Mouse (Mus musculus) telencephalon, adult 2 months (tissue): ENCODE measurements at regions not wholly inside any gene's neighbourhood (a gene's known extent, or its start where the extent isn't known, plus 50 kb on each side); places are given as distances from the start of the nearest gene placed in this dataset.
"Not testable (repeated sequence)": the region's sequence is repeated elsewhere in the genome, so short reads cannot be mapped to it uniquely, and the experiment has no call there.

Experiments used
- DNase-seq: peaks from one replicate; pipeline ENCODE4 v3.0.0-alpha.2; 2011; ENCODE audit warnings: low read depth, low spot score

- not testable (repeated sequence) for DNase-seq
Observed at GRCm38 (mm10) chr6:6295551-6295950, 78.6 kb upstream of the Slc25a13 start.

GRCm38 (mm10) chr6:6291781-6292180 lies 74.8 kb upstream of the Slc25a13 start:
- DNase-seq, result no peak

- no peak for DNase-seq
Observed at GRCm38 (mm10) chr6:6290427-6290826, 73.5 kb upstream of the Slc25a13 start.

GRCm38 (mm10) chr6:6289806-6290205 lies 72.8 kb upstream of the Slc25a13 start:
- peak; percentile 10 for DNase-seq

GRCm38 (mm10) chr6:6280812-6281568 lies 64.0 kb upstream of the Slc25a13 start:
- no peak for DNase-seq

- no peak for DNase-seq
Observed at GRCm38 (mm10) chr6:6279646-6280045, 62.7 kb upstream of the Slc25a13 start.

DNA sequence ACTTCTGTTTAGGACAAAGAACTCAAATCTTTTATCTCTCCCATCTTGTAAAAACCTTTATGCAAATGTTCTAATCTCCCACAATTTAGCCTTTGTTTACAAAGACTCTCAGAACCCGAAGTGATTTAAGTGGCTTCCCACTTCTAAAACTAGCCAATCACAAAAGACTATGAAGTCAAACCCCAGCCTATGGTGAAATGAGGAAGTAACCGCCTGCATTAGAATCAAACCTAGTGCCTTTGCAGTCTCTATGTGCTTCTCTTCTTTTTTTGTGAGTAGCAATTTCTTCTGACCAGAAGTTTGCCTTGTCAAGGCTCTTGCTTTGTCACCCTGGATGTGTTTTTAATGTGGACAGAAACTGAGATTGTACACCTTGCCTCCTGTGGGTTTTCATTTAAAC lies 53.6 kb upstream of the Slc25a13 start:
- DNase-seq, result no peak
